Mouse (Mus musculus): Measurements from ENCODE around the gene Prpf6.

Prpf6 gene

DNA sequence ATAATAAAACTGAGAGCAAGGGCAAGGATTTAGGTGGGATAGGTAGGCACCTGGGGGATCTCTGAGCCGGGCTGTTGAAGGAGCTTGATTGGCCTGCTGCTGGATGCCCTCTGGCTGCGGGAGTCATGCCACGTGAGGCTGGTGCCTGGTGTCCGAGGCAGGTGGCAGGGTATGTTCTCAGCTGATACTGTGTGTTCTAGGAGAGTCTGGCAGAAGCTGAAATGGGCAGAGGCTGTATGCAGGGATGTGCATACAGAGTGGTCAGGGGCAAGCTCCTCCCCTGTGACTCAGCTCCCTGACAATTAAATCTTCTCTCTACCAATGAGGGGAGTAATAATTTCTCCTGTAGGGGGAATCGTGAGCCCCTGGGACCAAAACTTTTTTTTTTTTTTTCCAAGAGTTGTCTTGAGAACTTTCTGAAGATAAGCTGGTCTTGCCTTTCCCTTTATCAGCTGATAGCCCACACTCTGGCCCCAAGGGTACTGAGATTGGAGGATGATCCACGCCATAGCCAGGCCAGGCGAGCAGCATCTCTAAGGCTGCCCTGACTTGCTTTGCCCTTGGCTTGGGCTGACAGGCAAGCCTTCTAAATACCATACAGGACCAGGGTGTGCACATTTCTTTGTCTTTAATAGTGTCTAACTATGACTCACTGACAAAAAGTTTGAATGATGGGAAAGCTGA, 5.9 kb downstream of the Prpf6 start:
- peak; percentile 59 for DNase-seq

- DNase-seq = peak; percentile 86
These were observed 7.0 kb downstream of the Prpf6 start, which contains the start of gene Samd10 for GRCm38 (mm10) chr2:181598454-181599351. Gene Samd10 (minus strand): TSS chr2:181599212.

GRCm38 (mm10) chr2:181600226-181600758, 8.6 kb downstream of the Prpf6 start:
- DNase-seq = peak; percentile 35

DNA sequence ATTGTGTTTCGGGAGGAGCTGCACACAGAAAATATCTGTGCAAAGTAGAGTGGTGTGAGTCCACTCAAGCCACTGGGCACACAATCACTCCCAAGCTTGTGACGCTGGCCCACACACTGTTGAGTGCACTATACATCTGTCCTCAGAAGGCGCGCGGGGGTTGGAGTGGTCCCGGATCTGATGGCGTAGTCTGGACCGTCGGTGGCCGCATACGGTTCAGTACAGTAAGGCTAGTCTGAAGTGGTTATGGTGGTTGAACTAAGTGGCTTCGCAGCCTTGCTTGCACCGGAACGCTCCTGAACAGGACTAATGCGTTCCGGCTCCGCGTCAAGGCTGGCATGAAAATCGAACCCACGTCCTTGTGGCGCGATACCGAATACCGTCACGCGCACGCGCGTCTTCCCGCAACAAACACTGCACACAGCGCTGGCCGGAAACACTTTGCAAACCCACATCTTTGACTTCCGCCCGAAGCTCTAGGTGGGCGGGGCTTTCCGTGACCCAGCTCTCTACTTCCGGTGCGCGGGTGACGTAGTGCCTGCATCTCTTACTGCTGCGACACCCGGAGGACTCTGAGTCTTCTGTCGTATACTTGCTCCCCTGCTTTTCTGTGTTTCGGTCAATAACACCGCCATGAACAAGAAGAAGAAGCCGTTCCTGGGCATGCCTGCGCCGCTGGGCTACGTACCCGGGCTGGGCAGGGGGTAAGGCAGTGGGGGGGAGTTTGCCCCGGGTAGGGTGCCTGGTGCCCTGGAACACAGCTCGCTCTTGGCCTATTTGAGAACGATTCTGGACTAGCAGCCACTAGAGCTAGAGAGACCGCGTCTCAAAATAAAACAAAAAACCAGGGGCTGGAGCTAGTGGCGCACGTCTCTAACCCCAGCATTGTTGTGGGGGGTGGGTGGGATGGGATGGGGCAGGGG, 9.4 kb downstream of the Prpf6 start:
- DNase-seq = peak; percentile 98

- peak; percentile 50 for DNase-seq
These were observed 10.1 kb downstream of the Prpf6 start for GRCm38 (mm10) chr2:181601751-181602145.

GRCm38 (mm10) chr2:181602367-181602766, 10.7 kb downstream of the Prpf6 start:
- no peak for DNase-seq

DNA sequence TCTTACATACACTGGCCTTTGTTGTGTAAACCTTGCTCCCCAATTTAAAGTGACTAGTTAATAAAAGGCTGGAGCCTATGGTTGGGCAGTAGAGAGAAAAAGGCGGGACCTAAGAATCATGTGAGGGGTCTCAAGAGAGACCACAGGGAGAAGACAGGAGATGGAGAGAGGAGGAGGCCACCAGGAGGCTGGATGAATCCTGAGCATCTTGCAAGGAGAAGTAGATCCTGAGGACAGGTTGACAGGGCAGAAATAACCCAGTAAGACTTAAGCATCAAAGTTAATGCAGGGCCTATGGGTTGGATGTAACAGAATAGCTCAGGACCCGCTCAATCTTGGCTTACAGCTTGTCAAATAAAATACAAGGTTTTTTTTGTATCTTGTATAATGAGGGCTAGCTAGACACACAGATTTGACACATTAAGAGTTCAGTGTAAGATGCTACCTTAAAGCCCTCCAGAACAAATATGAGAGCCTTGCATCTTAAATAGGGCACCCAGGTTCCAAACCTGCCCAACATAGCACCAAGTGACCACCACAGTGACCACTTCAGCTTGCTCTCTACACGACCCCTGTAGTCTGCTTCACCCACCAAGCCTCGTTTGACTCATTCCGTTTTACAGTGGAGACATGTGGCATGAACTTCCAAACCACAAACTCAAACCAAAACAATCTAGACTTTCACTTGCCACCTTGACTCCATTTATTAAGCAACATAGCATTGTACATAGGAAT, 27.3 kb downstream of the Prpf6 start:
- DNase-seq = no peak

DNA sequence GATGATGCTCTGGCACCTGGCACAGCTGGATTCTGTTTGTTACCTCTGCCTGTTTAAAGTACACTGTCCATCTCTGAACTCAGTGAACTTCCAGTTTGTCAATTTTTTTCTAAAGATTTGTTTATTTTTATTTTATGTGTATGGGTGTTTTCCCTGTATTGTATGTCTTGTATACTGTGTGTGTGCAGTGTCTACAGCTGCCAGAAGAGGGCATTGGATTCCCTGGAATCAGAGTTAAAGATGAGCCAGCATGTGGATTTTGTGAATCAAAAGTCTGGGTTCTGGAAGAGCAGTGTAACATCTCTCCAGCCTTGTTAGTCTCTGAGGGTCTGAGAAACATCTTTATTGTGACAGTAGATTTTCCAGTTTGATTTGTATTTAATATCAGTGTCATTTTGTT, 31.7 kb downstream of the Prpf6 start:
- DNase-seq = no peak

GRCm38 (mm10) chr2:181628471-181628870, 36.8 kb downstream of the Prpf6 start:
- DNase-seq = no peak

- peak; percentile 73 for DNase-seq
These were observed 41.0 kb downstream of the Prpf6 start for GRCm38 (mm10) chr2:181632624-181633023.

GRCm38 (mm10) chr2:181635865-181636264, 44.2 kb downstream of the Prpf6 start:
- no peak for DNase-seq

DNA sequence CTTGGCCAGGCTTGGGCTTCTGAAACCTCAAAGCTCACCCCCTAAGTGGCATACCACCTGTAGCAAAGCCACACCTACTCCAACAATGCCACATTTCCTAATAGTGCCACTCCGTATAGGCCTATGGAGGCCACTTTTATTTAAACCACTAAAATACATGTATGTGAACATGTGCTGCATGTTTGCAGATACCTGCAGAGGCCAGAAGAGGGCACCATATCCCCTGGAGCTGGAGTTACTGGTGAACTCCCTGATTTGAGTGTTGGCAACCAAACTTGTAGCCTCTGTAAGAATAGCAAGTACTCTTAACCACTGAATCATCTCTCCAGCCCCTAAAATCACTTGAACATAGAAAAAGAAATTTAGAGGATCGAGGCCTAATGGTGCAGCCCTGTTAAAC, 52.7 kb downstream of the Prpf6 start:
- peak; percentile 21 for DNase-seq

- no peak for DNase-seq
These were observed 54.0 kb downstream of the Prpf6 start for GRCm38 (mm10) chr2:181645666-181646065.

DNA sequence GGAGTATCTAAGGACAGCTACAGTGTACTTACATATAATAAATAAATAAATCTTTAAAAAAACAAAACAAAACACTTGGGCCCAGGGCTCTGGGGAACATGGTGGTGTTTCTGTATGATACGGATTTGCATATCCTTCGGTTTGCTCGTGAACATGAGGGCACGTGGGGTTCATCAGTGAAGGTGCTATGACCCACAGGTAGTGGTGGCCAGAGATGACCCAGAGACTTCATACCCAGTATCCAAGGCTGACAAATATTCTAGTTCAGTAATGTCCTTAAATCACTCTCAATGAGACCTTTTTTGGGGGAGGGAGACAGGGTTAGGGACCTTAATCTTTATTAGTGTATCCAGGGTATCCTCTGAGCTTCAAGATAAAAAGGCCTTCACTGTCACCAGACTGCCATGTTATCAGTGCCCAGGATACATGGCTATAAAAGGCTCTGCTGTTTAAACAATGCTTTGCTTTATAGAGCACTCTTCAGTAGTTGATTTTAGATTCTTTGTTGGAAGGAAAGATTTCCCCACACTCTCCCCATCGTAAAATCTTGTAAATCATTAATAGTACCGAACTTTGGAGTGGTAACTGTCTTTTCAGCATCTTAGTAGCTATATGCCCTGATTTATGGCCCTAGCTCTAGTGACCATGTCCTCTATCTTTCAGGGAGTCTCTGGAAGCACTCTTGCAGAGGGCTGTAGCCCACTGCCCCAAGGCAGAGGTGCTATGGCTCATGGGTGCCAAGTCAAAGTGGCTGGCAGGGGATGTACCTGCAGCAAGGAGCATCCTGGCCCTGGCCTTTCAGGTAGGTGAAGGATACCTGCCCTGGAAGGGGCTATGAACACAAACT, 55.2 kb downstream of the Prpf6 start:
- no peak for DNase-seq

GRCm38 (mm10) chr2:181648926-181649325, 57.3 kb downstream of the Prpf6 start:
- no peak for DNase-seq

- no peak for DNase-seq
These were observed 61.4 kb downstream of the Prpf6 start for GRCm38 (mm10) chr2:181653065-181653464.

DNA sequence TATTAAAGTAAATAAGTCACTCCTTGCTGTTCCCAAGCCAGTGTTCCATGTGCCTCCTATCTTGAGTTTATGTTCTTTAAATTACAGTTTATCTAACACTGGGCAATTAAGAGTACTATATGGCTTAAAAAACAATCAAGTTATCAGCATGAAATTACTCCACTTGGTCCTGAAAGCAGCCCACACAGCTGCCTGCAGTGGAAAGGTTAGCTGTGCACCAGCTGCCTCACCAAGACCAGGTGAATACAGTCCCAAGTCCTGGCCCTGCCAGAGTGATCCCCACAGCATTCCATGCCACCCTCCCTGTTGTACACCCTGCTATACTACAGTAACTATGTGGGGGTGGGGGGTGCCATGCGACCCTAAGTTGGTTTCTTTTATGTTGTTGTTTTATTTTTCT, 61.9 kb downstream of the Prpf6 start:
- no peak for DNase-seq

- no peak for DNase-seq
These were observed 65.1 kb downstream of the Prpf6 start, which contains the start of gene Gm29797 for GRCm38 (mm10) chr2:181656734-181657133. Gene Gm29797 (plus strand): TSS chr2:181657034.

- DNase-seq = no peak
These were observed 65.8 kb downstream of the Prpf6 start for GRCm38 (mm10) chr2:181657441-181657840.

DNA sequence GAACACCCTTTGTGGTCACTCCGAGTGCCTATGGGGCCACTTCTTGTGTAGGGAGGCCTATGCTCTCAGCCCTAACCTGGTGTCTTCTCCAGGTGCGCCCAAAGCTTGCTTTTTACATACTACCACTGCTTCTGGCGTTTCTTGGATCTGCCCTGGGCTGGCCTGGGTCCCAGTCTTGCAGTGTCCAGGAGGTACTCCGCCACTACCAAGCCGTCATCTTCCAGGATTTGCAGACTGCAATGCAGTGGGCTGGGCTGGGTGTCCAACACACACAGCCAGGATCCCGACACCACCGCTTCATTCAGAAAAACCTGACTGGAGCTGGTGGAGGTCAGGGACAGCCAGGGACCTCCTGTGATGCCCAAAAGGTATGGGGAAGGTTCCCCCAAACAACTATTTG, 66.9 kb downstream of the Prpf6 start:
- no peak for DNase-seq
